In the genomic region with DNA sequence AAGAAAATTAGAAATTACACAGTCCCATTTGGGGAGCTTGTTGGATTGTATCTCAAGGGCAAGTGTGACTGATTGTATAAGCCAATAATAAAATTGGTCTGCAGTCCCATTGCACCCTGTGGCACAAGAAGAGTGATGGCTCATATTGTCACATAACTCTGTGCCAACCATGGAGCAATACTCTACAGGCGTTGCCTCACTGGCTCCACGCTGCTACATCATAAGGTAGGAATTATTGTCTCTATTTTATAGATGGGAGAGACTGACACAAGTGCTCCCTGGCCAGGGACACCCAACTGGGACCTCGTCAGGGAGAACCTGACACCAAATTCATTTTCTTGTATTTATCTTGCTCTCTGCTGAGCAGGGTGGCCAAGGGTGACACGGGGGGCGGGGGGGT, we compare ENCODE assay signal across 23 mouse cellular contexts.
DNase-seq lines count a peak whose midpoint lies in the region; ATAC-seq lines count a peak whose summit lies in the region.
"Had no signal": no experiment of that assay in that cellular context is flagged by ENCODE, and none has a peak within 500 bp of the region (broad histone marks: within the 10 kb centered on the region; RNA-seq: fewer than 3 reads in every experiment).

No protein-coding gene starts in this region.

- DNase-seq in adrenal gland, postnatal 14 days, result peak; percentile 57
- DNase-seq in adrenal gland, adult 18-20 months (ENCODE audit: low spot score in 2 of 2), result no peak
- DNase-seq in heart, embryonic 10.5 days (ENCODE audit: low spot score), result no peak
- peak; percentile 26 for DNase-seq in fat pad, adult 2 months (ENCODE audit: extremely low read depth, low read depth, low spot score)
- no peak for DNase-seq in liver
- DNase-seq: cerebellum, adult 11-12 months; cerebellum, adult 9-11 months; cerebellum, postnatal 25 days; gastrocnemius, postnatal 25 days; heart, adult 2 months; heart, postnatal 14 days; kidney, adult 11 months; kidney, adult 8-10 months had no signal

- no peak for ATAC-seq in heart, embryonic 13.5 days (ENCODE audit: extremely low read depth, insufficient number of reproducible peaks, low FRiP score, low TSS enrichment)
- ATAC-seq: CD4-positive, CD25-positive, alpha-beta regulatory T cell, adult 4 months; forebrain, embryonic 15.5 days; hindbrain, embryonic 16.5 days; intestine, embryonic 15.5 days had no signal

- H3K27me3 ChIP-seq in heart, embryonic 13.5 days (replicated peaks), result peaks cover 38% of the 10 kb centered on the region
- peaks cover 28% of the 10 kb centered on the region for H3K27me3 ChIP-seq in heart, embryonic 10.5 days (ENCODE audit: insufficient read depth, poor library complexity, severe bottlenecking)

- no peak overlapping the region for H3K4me3 ChIP-seq in heart, embryonic 13.5 days
- H3K4me3 ChIP-seq in heart, embryonic 10.5 days, result no peak overlapping the region
- H3K4me3 ChIP-seq: embryonic facial prominence, embryonic 12.5 days; embryonic facial prominence, embryonic 15.5 days; forebrain, embryonic 12.5 days; forebrain, embryonic 15.5 days; heart, adult 2 months; hindbrain, embryonic 10.5 days; hindbrain, embryonic 13.5 days; intestine, embryonic 15.5 days had no signal

- H3K36me3 ChIP-seq in heart, embryonic 13.5 days, result no peaks in the 10 kb centered on the region
- no peaks in the 10 kb centered on the region for H3K36me3 ChIP-seq in heart, embryonic 10.5 days
- H3K36me3 ChIP-seq: embryonic facial prominence, embryonic 12.5 days; embryonic facial prominence, embryonic 15.5 days; forebrain, embryonic 12.5 days; forebrain, embryonic 15.5 days; hindbrain, embryonic 10.5 days; hindbrain, embryonic 13.5 days; intestine, embryonic 15.5 days had no signal

- no peak overlapping the region for H3K9ac ChIP-seq in heart, embryonic 13.5 days
- H3K9ac ChIP-seq: embryonic facial prominence, embryonic 12.5 days; embryonic facial prominence, embryonic 15.5 days; forebrain, embryonic 12.5 days; forebrain, embryonic 15.5 days; hindbrain, embryonic 13.5 days; intestine, embryonic 15.5 days had no signal

- H3K27ac ChIP-seq in heart, embryonic 13.5 days (replicated peaks), result no peak overlapping the region
- H3K27ac ChIP-seq in heart, embryonic 10.5 days, result no peak overlapping the region
- H3K27ac ChIP-seq: embryonic facial prominence, embryonic 12.5 days; embryonic facial prominence, embryonic 15.5 days; forebrain, embryonic 12.5 days; forebrain, embryonic 15.5 days; heart, adult 2 months; hindbrain, embryonic 10.5 days; hindbrain, embryonic 13.5 days; intestine, embryonic 15.5 days had no signal

- H3K9me3 ChIP-seq in heart, embryonic 13.5 days, result no peaks in the 10 kb centered on the region
- H3K9me3 ChIP-seq in heart, embryonic 10.5 days, result no peaks in the 10 kb centered on the region
- H3K9me3 ChIP-seq: embryonic facial prominence, embryonic 12.5 days; embryonic facial prominence, embryonic 15.5 days; forebrain, embryonic 12.5 days; forebrain, embryonic 15.5 days; hindbrain, embryonic 10.5 days; hindbrain, embryonic 13.5 days; intestine, embryonic 15.5 days had no signal

- peaks cover 66% of the 10 kb centered on the region for H3K4me1 ChIP-seq in heart, embryonic 13.5 days
- peaks cover 46% of the 10 kb centered on the region for H3K4me1 ChIP-seq in heart, embryonic 10.5 days

- 0 out of 2 replicates have a peak overlapping the region, but pooled peaks have one; percentile 95 for H3K4me2 ChIP-seq in heart, embryonic 13.5 days
- H3K4me2 ChIP-seq: embryonic facial prominence, embryonic 12.5 days; embryonic facial prominence, embryonic 15.5 days; forebrain, embryonic 12.5 days; forebrain, embryonic 15.5 days; hindbrain, embryonic 13.5 days; intestine, embryonic 15.5 days had no signal

- 70% methylated on average over 5 of the region's 5 CpGs for WGBS in heart, embryonic 13.5 days
- 77% methylated on average over 5 of the region's 5 CpGs for WGBS in heart, embryonic 10.5 days

Comparison
In these comparisons a context has a peak if more than half of its experiments do, and no peak if none do; other contexts are left out.
1. DNase-seq: peak in adrenal gland, postnatal 14 days (single experiment) and fat pad, adult 2 months (single experiment); none in adrenal gland, adult 18-20 months (0 of 2), heart, embryonic 10.5 days (single experiment) and liver (single experiment).